Mouse (Mus musculus) kidney, embryonic 16.5 days (tissue): ENCODE measurements around the gene Pold1. TPM values are rescaled to one million over a fixed set of nuclear protein-coding genes. Genes with fewer than 3 reads are reported as not detected.

Experiments used
- ATAC-seq: fragments of 200-750 bp; cut with Nextera tagmentation; 2 replicates; pipeline ENCODE4 v1.8.0; 2017; ENCODE audit warnings: moderate TSS enrichment; ENCODE audit not compliant: low FRiP score, low TSS enrichment
- H3K27ac ChIP-seq: fragments of 300-500 bp; sonication (generic); 2 replicates; pipeline ENCODE4 v1.5.1; 2014; ENCODE audit warnings: low read length
- H3K27me3 ChIP-seq: fragments of 300-500 bp; sonication (generic); 2 replicates; pipeline ENCODE4 v1.6.1; 2014; ENCODE audit warnings: low read length, control low read depth, mixed read lengths; ENCODE audit not compliant: insufficient read depth
- H3K36me3 ChIP-seq: fragments of 300-500 bp; sonication (generic); 2 replicates; pipeline ENCODE4 v1.6.1; 2014; ENCODE audit warnings: low read length, control low read depth, mixed read lengths; ENCODE audit not compliant: insufficient read depth
- H3K4me1 ChIP-seq: fragments of 300-500 bp; sonication (generic); 2 replicates; pipeline ENCODE4 v1.6.1; 2014; ENCODE audit warnings: low read length, control low read depth, mixed read lengths; ENCODE audit not compliant: insufficient read depth
- H3K4me2 ChIP-seq: fragments of 300-500 bp; sonication (generic); replicated peaks from 2 replicates; pipeline ENCODE4 v1.6.1; 2014; ENCODE audit warnings: low read depth, low read length
- H3K4me3 ChIP-seq: fragments of 300-500 bp; sonication (generic); 2 replicates; pipeline ENCODE4 v1.5.1; 2014; ENCODE audit warnings: mild to moderate bottlenecking, low read length
- H3K9ac ChIP-seq: fragments of 300-500 bp; sonication (generic); replicated peaks from 2 replicates; pipeline ENCODE4 v1.6.1; 2014; ENCODE audit warnings: low read length
- H3K9me3 ChIP-seq: fragments of 300-500 bp; sonication (generic); 2 replicates; pipeline ENCODE4 v1.6.1; 2016; ENCODE audit warnings: low read length, control low read depth
- WGBS: fragments of 180-500 bp; shearing (Covaris S2); extraction: QIAGEN DNeasy Blood & Tissue Kit; methylation state at CpG from one replicate; pipeline ENCODE4 v1.1.7; 2014; 5-methylcytosine and 5-hydroxymethylcytosine counted together
- polyA plus RNA-seq: library from polyadenylated mRNA; unstranded; fragments of >200 nt; fragmentation: Nextera tagmentation; extraction: Ambion mirVana; gene quantifications from 2 replicates; pipeline ENCODE4 v1.2.1, GENCODE M21; 2015

Pold1 gene
- polyA plus RNA-seq, 1 experiment from 2014 or later, result 105 TPM

GRCm38 (mm10) chr7:44537496-44537895, 11.2 kb downstream of the Pold1 start:
- ATAC-seq, result no peak
- peaks cover 86% of the 10 kb centered on the region for H3K36me3 ChIP-seq
- H3K9me3 ChIP-seq, result no peaks in the 10 kb centered on the region
- H3K9ac ChIP-seq, result no peak overlapping the region
- no peaks in the 10 kb centered on the region for H3K4me1 ChIP-seq
- no peak overlapping the region for H3K27ac ChIP-seq
- WGBS, result 91% methylated on average over 13 of the region's 13 CpGs
- H3K27me3 ChIP-seq, result no peaks in the 10 kb centered on the region
- no peak overlapping the region for H3K4me3 ChIP-seq
- no peak overlapping the region for H3K4me2 ChIP-seq

GRCm38 (mm10) chr7:44537009-44537408, 11.6 kb downstream of the Pold1 start:
- no peaks in the 10 kb centered on the region for H3K27me3 ChIP-seq
- peaks cover 81% of the 10 kb centered on the region for H3K36me3 ChIP-seq
- no peaks in the 10 kb centered on the region for H3K4me1 ChIP-seq
- no peak overlapping the region for H3K4me3 ChIP-seq
- H3K27ac ChIP-seq, result no peak overlapping the region
- no peak for ATAC-seq
- H3K9ac ChIP-seq, result no peak overlapping the region
- no peaks in the 10 kb centered on the region for H3K9me3 ChIP-seq
- H3K4me2 ChIP-seq, result no peak overlapping the region
- 68% methylated on average over 7 of the region's 7 CpGs for WGBS

DNA sequence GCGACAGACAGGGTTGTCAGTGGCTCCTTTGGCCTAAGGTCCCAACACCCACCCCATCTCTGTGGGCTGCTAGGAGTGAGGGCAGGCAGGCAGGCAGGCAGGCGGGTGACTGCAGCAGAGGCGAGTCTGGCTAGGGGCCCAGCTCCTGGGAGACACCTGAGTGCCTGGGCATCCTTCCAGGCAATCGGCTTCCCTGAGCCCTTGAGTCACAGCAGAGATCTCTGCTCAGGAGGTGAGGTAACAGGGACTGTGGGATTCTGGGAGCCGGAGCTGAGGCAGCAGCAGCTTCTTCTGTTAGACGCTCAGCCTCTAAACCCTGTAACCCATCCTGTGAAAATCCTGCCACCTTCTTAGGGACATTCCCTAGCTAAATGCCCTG, 12.1 kb downstream of the Pold1 start:
- no peak overlapping the region for H3K4me3 ChIP-seq
- 87% methylated on average over 6 of the region's 6 CpGs for WGBS
- H3K9me3 ChIP-seq, result no peaks in the 10 kb centered on the region
- H3K4me2 ChIP-seq, result no peak overlapping the region
- ATAC-seq, result no peak
- no peaks in the 10 kb centered on the region for H3K4me1 ChIP-seq
- H3K9ac ChIP-seq, result no peak overlapping the region
- H3K27me3 ChIP-seq, result no peaks in the 10 kb centered on the region
- H3K36me3 ChIP-seq, result peaks cover 78% of the 10 kb centered on the region
- no peak overlapping the region for H3K27ac ChIP-seq

DNA sequence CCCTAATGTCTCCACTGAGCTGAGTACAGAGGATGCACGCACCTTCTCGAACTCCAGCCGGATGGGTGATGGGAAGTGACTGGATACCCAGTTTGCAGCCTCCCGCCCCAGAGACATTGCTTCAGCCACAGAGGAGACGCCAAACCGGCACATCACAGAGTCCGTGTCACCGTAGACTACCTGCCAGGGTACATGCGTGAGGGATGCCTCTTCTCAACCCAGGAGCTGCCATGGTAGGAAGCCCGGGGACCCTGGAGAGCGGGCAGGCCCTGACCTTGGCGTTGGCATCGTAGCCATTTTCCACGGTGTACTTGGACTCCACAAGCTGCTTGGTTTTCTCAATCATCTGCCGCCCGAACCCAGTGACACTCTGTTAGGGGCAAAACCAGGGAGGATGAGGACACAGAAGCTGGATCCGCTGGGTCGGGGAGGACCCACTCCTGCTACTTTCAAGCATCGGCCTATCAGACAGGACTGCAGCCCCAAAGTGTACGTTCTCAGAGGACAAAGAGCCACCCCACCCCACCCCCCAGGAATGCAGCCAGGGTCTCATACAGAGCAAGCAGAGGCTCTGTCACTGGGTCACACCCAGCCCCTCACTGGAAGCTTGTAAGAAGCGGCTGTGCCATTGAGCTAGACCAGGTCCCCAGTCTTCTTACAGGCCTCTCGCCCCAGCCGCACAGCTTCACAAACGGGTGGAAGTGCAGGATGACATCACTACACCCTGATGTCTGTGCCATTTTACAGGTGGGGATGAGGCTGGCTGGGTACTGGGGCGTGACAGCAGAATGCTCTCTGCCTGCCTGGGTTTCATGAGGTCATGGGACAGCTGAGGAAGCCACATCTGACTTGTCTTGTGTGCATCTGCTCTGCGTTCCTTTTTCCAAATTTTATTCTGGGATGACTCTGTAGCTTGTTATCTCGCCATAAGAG, 12.7 kb downstream of the Pold1 start:
- Histone ChIP-seq H3K4me3 (no peak overlapping the region), H3K9me3 (no peaks in the 10 kb centered on the region), H3K9ac (no peak overlapping the region), H3K4me2 (no peak overlapping the region), H3K36me3 (peaks cover 71% of the 10 kb centered on the region), H3K4me1 (no peaks in the 10 kb centered on the region), H3K27ac (no peak overlapping the region), H3K27me3 (no peaks in the 10 kb centered on the region)
- no peak for ATAC-seq
- 91% methylated on average over 27 of the region's 27 CpGs for WGBS

- Histone ChIP-seq H3K4me3 (no peak overlapping the region), H3K9ac (no peak overlapping the region), H3K27me3 (no peaks in the 10 kb centered on the region), H3K36me3 (peaks cover 61% of the 10 kb centered on the region), H3K27ac (no peak overlapping the region), H3K4me1 (no peaks in the 10 kb centered on the region), H3K4me2 (no peak overlapping the region), H3K9me3 (no peaks in the 10 kb centered on the region)
- no peak for ATAC-seq
- 81% methylated on average over 19 of the region's 19 CpGs for WGBS
These were observed 13.8 kb downstream of the Pold1 start for GRCm38 (mm10) chr7:44534656-44535441.

- Histone ChIP-seq H3K27me3 (no peaks in the 10 kb centered on the region), H3K4me1 (no peaks in the 10 kb centered on the region), H3K4me3 (no peak overlapping the region), H3K36me3 (peaks cover 55% of the 10 kb centered on the region), H3K27ac (no peak overlapping the region), H3K9ac (no peak overlapping the region), H3K4me2 (no peak overlapping the region), H3K9me3 (no peaks in the 10 kb centered on the region)
- ATAC-seq, result no peak
- WGBS, result 87% methylated on average over 13 of the region's 13 CpGs
These were observed 14.4 kb downstream of the Pold1 start for GRCm38 (mm10) chr7:44534242-44534641.

GRCm38 (mm10) chr7:44533746-44534045, 15.0 kb downstream of the Pold1 start:
- H3K4me3 ChIP-seq, result no peak overlapping the region
- no peak overlapping the region for H3K4me2 ChIP-seq
- WGBS, result 75% methylated on average over 12 of the region's 12 CpGs
- H3K36me3 ChIP-seq, result peaks cover 49% of the 10 kb centered on the region
- H3K27ac ChIP-seq, result no peak overlapping the region
- H3K4me1 ChIP-seq, result no peaks in the 10 kb centered on the region
- H3K27me3 ChIP-seq, result no peaks in the 10 kb centered on the region
- H3K9me3 ChIP-seq, result no peaks in the 10 kb centered on the region
- H3K9ac ChIP-seq, result no peak overlapping the region
- no peak for ATAC-seq

- no peak for ATAC-seq
- 78% methylated on average over 29 of the region's 29 CpGs for WGBS
These were observed 15.5 kb downstream of the Pold1 start for GRCm38 (mm10) chr7:44532918-44533745.

GRCm38 (mm10) chr7:44531946-44532732, 16.5 kb downstream of the Pold1 start, which contains the start of gene Spib:
Gene Spib, minus strand, starts transcription at chr7:44532071.
- Histone ChIP-seq H3K4me2 (no peak within 1 kb of the TSS), H3K27me3 (no peaks in the 10 kb centered on the region), H3K27ac (no peak within 1 kb of the TSS), H3K4me1 (0 out of 2 replicates have a peak, but pooled peaks cover 4% of the 10 kb centered on the region), H3K4me3 (no peak within 1 kb of the TSS), H3K9me3 (no peaks in the 10 kb centered on the region), H3K36me3 (peaks cover 34% of the 10 kb centered on the region), H3K9ac (no peak within 1 kb of the TSS)
- ATAC-seq, result no peak
- WGBS, result 85% methylated on average over 4 of the region's 4 CpGs

More at GRCm38 (mm10) chr7:44532918-44533745, 15.5 kb downstream of the Pold1 start:
- Histone ChIP-seq H3K9ac (no peak overlapping the region), H3K36me3 (peaks cover 44% of the 10 kb centered on the region), H3K4me3 (no peak overlapping the region), H3K27ac (no peak overlapping the region), H3K27me3 (no peaks in the 10 kb centered on the region), H3K4me1 (no peaks in the 10 kb centered on the region), H3K9me3 (no peaks in the 10 kb centered on the region), H3K4me2 (no peak overlapping the region)
